Mouse (Mus musculus): ENCODE measurements around the gene Cacnb4. TPM values are rescaled to one million over a fixed set of nuclear protein-coding genes. Genes with fewer than 3 reads are reported as not detected.

Gene Cacnb4
- polyA plus RNA-seq, 1 experiment, result 0.01 TPM

DNA sequence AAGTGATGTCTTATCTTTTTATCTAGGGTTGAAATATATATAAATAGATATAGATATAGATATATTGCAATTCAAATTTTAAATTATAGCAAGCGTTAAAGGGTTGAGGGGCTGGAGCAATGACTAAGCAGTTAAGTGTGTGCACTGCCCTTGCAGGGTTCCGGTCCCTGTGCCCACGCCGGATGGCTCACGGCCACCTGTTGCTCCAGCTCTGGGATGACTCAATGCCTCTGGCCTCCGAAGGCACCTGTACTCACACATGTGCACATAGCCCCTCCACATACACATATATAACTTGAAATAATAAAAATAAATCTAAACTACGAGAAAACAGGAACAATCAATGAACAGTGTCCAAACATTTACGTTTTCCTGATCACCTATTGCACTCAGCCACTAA lies 82.8 kb downstream of the Cacnb4 start:
- no peaks in the 10 kb centered on the region for H3K27me3 ChIP-seq (ENCODE audit: control insufficient read depth, insufficient read depth, insufficient read length)
- H3ac ChIP-seq (ENCODE audit: control insufficient read depth, insufficient read length), result no peak overlapping the region
- H3K4me3 ChIP-seq, result no peak overlapping the region
- no peak overlapping the region for H3K4me2 ChIP-seq (ENCODE audit: low read depth)
- H3K36me3 ChIP-seq (ENCODE audit: control insufficient read depth, insufficient read depth), result no peaks in the 10 kb centered on the region
- no peaks in the 10 kb centered on the region for H3K79me2 ChIP-seq (ENCODE audit: control insufficient read depth, insufficient read depth)
- no peak for TF ChIP-seq TCF12 (IDR thresholded peaks at IDR 0.05; ENCODE audit: insufficient read depth, poor library complexity, severe bottlenecking)
- peak in 2 of 3 experiments; percentile 64 to 68 for TF ChIP-seq MYOG (IDR thresholded peaks at IDR 0.05; ENCODE audit: control insufficient read depth in 1 of 3, insufficient read depth in 1 of 3, insufficient read length in 2 of 3, low read depth in 2 of 3)
- no peak for TF ChIP-seq REST (IDR thresholded peaks at IDR 0.05; ENCODE audit: insufficient read depth, insufficient read length)
- peak in 2 of 3 experiments; percentile 67 to 92 for TF ChIP-seq MYOD1 (IDR thresholded peaks at IDR 0.05; ENCODE audit: control insufficient read depth in 1 of 3, insufficient read length in 2 of 3, low read depth in 2 of 3)

DNA sequence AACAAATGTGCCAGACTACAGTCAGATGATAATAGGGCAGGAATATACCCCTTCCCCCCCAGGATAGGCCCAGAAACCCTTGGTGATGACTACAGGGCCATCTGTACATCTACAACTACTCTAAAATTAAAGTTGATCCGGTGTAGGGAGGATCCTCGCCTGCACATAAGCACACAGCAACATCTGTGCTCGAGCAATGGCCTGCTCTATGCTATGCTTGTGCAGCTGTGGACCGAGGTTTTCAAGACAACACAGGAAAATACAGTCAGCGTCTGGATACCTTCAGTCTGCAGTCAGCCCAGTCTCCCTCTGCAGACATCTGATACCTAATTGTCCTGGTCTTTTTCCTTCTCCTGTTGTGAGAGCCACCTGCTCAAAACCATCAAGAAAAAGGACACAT lies 83.4 kb downstream of the Cacnb4 start:
- Histone ChIP-seq H3ac (ENCODE audit: control insufficient read depth, insufficient read length) (no peak overlapping the region), H3K4me2 (ENCODE audit: low read depth) (no peak overlapping the region), H3K79me2 (ENCODE audit: control insufficient read depth, insufficient read depth) (no peaks in the 10 kb centered on the region), H3K36me3 (ENCODE audit: control insufficient read depth, insufficient read depth) (no peaks in the 10 kb centered on the region), H3K4me3 (no peak overlapping the region), H3K27me3 (ENCODE audit: control insufficient read depth, insufficient read depth, insufficient read length) (no peaks in the 10 kb centered on the region)
- TF ChIP-seq E2F4 (IDR thresholded peaks at IDR 0.05; ENCODE audit: insufficient read depth), result no peak
- TF ChIP-seq USF1 (IDR thresholded peaks at IDR 0.05; ENCODE audit: low read depth), result no peak
- no peak for TF ChIP-seq TCF3 (IDR thresholded peaks at IDR 0.05; ENCODE audit: insufficient read length, low read depth)
- TF ChIP-seq MYOD1 (IDR thresholded peaks at IDR 0.05; ENCODE audit: control insufficient read depth in 1 of 3, insufficient read length in 2 of 3, low read depth in 2 of 3), result peak in 2 of 3 experiments; percentile 10 to 41

DNA sequence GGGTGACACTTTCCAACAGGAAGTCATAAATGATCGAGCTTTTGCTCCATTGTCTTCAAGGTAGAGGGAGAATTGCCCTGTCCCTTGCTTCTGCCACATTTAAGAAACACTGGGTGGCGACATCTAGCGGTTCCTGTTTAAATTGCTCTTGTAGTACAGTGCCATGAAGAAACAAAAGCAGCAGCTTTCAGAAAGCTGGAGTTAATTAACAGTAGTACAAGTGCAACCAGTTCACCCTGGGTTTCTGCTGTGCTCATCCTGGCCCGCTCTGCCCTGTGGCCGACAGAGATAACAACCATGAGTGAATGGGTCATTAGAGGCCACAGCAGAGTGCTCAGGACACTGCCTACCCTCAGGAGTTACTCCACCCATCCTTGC lies 85.7 kb downstream of the Cacnb4 start:
- no peaks in the 10 kb centered on the region for H3K36me3 ChIP-seq (ENCODE audit: control insufficient read depth, insufficient read depth)
- H3K27me3 ChIP-seq (ENCODE audit: control insufficient read depth, insufficient read depth, insufficient read length), result no peaks in the 10 kb centered on the region
- H3K4me2 ChIP-seq (ENCODE audit: low read depth), result no peak overlapping the region
- TF ChIP-seq TCF12 (IDR thresholded peaks at IDR 0.05; ENCODE audit: insufficient read depth, poor library complexity, severe bottlenecking) (no peak), POLR2AphosphoS2 (IDR thresholded peaks at IDR 0.05; ENCODE audit: insufficient read length, low read depth) (no peak), POLR2A (IDR thresholded peaks at IDR 0.05; ENCODE audit: insufficient read length, low read depth) (no peak), SRF (IDR thresholded peaks at IDR 0.05; ENCODE audit: control insufficient read depth, insufficient read length, low read depth) (no peak), MYOG (IDR thresholded peaks at IDR 0.05; ENCODE audit: control insufficient read depth in 1 of 3, insufficient read depth in 1 of 3, insufficient read length in 2 of 3, low read depth in 2 of 3) (no peak), MYOD1 (IDR thresholded peaks at IDR 0.05; ENCODE audit: control insufficient read depth in 1 of 3, insufficient read length in 2 of 3, low read depth in 2 of 3) (no peak), MAX (IDR thresholded peaks at IDR 0.05; ENCODE audit: low read depth) (no peak)
- no peaks in the 10 kb centered on the region for H3K79me2 ChIP-seq (ENCODE audit: control insufficient read depth, insufficient read depth)
- no peak overlapping the region for H3ac ChIP-seq (ENCODE audit: control insufficient read depth, insufficient read length)
- H3K4me3 ChIP-seq, result no peak overlapping the region

DNA sequence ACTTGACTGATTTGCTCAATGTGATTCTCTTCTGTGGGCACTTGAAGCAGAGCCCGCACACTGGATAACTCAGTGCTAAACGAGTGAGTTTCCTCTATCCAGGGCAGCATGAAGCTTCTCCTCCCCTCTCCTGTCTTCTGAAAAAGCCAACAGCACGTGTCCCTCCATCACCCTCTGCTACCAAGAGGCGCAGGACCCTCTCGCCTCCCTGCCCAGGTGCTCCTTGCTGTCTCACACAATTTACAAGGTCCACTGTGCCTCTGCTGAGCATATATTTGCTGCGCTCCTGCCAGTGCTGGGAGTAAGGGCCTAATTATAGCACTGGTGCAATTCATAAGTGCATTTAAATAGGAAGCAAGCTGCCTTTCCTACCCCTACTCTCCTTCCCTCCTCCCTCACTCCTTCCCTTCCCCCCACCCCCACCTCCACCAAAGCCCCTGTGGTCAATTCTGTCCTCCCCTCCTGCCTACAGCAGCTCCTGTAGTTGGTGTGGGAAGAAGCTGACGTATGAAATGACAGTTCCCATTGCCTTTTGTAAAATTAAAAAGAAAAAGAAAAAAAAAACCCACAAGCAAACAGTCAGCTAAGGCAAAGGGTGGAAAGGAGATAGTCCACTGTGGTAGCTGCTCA lies 86.2 kb downstream of the Cacnb4 start:
- Histone ChIP-seq H3K4me3 (no peak overlapping the region), H3K36me3 (ENCODE audit: control insufficient read depth, insufficient read depth) (no peaks in the 10 kb centered on the region)
- no peak for TF ChIP-seq POLR2AphosphoS2 (IDR thresholded peaks at IDR 0.05; ENCODE audit: insufficient read length, low read depth)
- no peak for TF ChIP-seq TCF3 (IDR thresholded peaks at IDR 0.05; ENCODE audit: insufficient read length, low read depth)
- TF ChIP-seq MYOD1 (IDR thresholded peaks at IDR 0.05; ENCODE audit: control insufficient read depth in 1 of 3, insufficient read length in 2 of 3, low read depth in 2 of 3), result no peak
- TF ChIP-seq CEBPB (IDR thresholded peaks at IDR 0.05; ENCODE audit: insufficient read depth, poor library complexity, severe bottlenecking), result no peak
- TF ChIP-seq MYOG (IDR thresholded peaks at IDR 0.05; ENCODE audit: control insufficient read depth in 1 of 3, insufficient read depth in 1 of 3, insufficient read length in 2 of 3, low read depth in 2 of 3), result no peak
- no peak for TF ChIP-seq TCF12 (IDR thresholded peaks at IDR 0.05; ENCODE audit: insufficient read depth, poor library complexity, severe bottlenecking)
- no peak for TF ChIP-seq SRF (IDR thresholded peaks at IDR 0.05; ENCODE audit: control insufficient read depth, insufficient read length, low read depth)
- no peak for TF ChIP-seq POLR2A (IDR thresholded peaks at IDR 0.05; ENCODE audit: insufficient read length, low read depth)
- TF ChIP-seq REST (IDR thresholded peaks at IDR 0.05; ENCODE audit: insufficient read depth, insufficient read length), result no peak
- no peak for TF ChIP-seq USF1 (IDR thresholded peaks at IDR 0.05; ENCODE audit: low read depth)
- no peak for TF ChIP-seq MAX (IDR thresholded peaks at IDR 0.05; ENCODE audit: low read depth)
- TF ChIP-seq E2F4 (IDR thresholded peaks at IDR 0.05; ENCODE audit: insufficient read depth), result no peak

DNA sequence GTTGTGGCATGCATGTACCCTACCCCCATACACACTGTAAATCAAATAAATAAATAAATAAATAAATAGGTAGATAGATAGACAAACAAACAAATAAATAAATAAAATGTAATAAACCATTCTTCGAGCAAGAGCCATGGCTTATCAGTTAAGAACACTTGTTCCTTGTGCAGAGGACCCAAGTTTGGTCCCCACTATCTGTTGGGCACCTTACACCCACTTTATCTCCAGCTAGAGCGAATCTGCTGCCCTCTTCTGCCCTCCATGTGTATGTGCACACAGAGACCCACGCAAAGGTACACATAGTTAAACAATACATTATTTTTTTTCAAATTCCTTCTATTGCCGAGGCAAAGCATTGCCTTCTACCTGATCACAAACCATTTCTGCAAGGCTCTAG lies 87.1 kb downstream of the Cacnb4 start:
- Histone ChIP-seq H3K36me3 (ENCODE audit: control insufficient read depth, insufficient read depth) (no peaks in the 10 kb centered on the region), H3K27me3 (ENCODE audit: control insufficient read depth, insufficient read depth, insufficient read length) (no peaks in the 10 kb centered on the region), H3K79me2 (ENCODE audit: control insufficient read depth, insufficient read depth) (no peaks in the 10 kb centered on the region), H3K4me2 (ENCODE audit: low read depth) (no peak overlapping the region), H3ac (ENCODE audit: control insufficient read depth, insufficient read length) (no peak overlapping the region), H3K4me3 (no peak overlapping the region)
- TF ChIP-seq POLR2A (IDR thresholded peaks at IDR 0.05; ENCODE audit: insufficient read length, low read depth) (no peak), REST (IDR thresholded peaks at IDR 0.05; ENCODE audit: insufficient read depth, insufficient read length) (no peak), MYOD1 (IDR thresholded peaks at IDR 0.05; ENCODE audit: control insufficient read depth in 1 of 3, insufficient read length in 2 of 3, low read depth in 2 of 3) (no peak), POLR2AphosphoS2 (IDR thresholded peaks at IDR 0.05; ENCODE audit: insufficient read length, low read depth) (no peak), MAX (IDR thresholded peaks at IDR 0.05; ENCODE audit: low read depth) (no peak), TCF12 (IDR thresholded peaks at IDR 0.05; ENCODE audit: insufficient read depth, poor library complexity, severe bottlenecking) (no peak), CEBPB (IDR thresholded peaks at IDR 0.05; ENCODE audit: insufficient read depth, poor library complexity, severe bottlenecking) (no peak), SRF (IDR thresholded peaks at IDR 0.05; ENCODE audit: control insufficient read depth, insufficient read length, low read depth) (no peak), MYOG (IDR thresholded peaks at IDR 0.05; ENCODE audit: control insufficient read depth in 1 of 3, insufficient read depth in 1 of 3, insufficient read length in 2 of 3, low read depth in 2 of 3) (no peak), E2F4 (IDR thresholded peaks at IDR 0.05; ENCODE audit: insufficient read depth) (no peak), USF1 (IDR thresholded peaks at IDR 0.05; ENCODE audit: low read depth) (no peak)

More for the DNA sequence above, 86.2 kb downstream of the Cacnb4 start:
- no peaks in the 10 kb centered on the region for H3K79me2 ChIP-seq (ENCODE audit: control insufficient read depth, insufficient read depth)
- H3ac ChIP-seq (ENCODE audit: control insufficient read depth, insufficient read length), result no peak overlapping the region
- H3K4me2 ChIP-seq (ENCODE audit: low read depth), result no peak overlapping the region
- no peaks in the 10 kb centered on the region for H3K27me3 ChIP-seq (ENCODE audit: control insufficient read depth, insufficient read depth, insufficient read length)

All from myocyte (in vitro differentiated cells).